Mouse (Mus musculus): ENCODE data around the gene Hectd3.
A peak's percentile ranks its signal among the peaks of the same experiment; 100 is the strongest.

Hectd3 gene

GRCm38 (mm10) chr4:116995131-116995797, at the start of gene Hectd3:
Gene Hectd3 (plus strand): TSS chr4:116995317.
- DNase-seq = peak; percentile 60 to 67

GRCm38 (mm10) chr4:116951642-116952041, 43.5 kb upstream of the Hectd3 start:
- peak in 1 of 2 experiments; percentile 3 for DNase-seq

- no peak for DNase-seq
Measured at GRCm38 (mm10) chr4:116954951-116955350, 40.2 kb upstream of the Hectd3 start.

- no peak for DNase-seq
Measured at GRCm38 (mm10) chr4:116976503-116976902, 18.6 kb upstream of the Hectd3 start.

GRCm38 (mm10) chr4:116985681-116986080, 9.4 kb upstream of the Hectd3 start:
- no peak for DNase-seq

GRCm38 (mm10) chr4:116986400-116987121, 8.6 kb upstream of the Hectd3 start:
- peak; percentile 74 to 81 for DNase-seq

- DNase-seq = no peak
Measured at GRCm38 (mm10) chr4:116987122-116987456, 8.0 kb upstream of the Hectd3 start.

- no peak for DNase-seq
Measured at GRCm38 (mm10) chr4:116989731-116990130, 5.4 kb upstream of the Hectd3 start.

GRCm38 (mm10) chr4:116991366-116991765, 3.8 kb upstream of the Hectd3 start:
- DNase-seq = peak; percentile 91 to 96

- DNase-seq = peak; percentile 94 to 95
Measured at GRCm38 (mm10) chr4:116993672-116994621, 1.2 kb upstream of the Hectd3 start, which contains the start of gene Urod. Gene Urod (minus strand): TSS chr4:116994413.

- DNase-seq = peak; percentile 66 to 72
Measured at GRCm38 (mm10) chr4:116995798-116996135, 650 bp downstream of the Hectd3 start.

- DNase-seq = no peak
Measured at GRCm38 (mm10) chr4:116999513-117000154, 4.5 kb downstream of the Hectd3 start.

- DNase-seq = no peak
Measured at GRCm38 (mm10) chr4:117001957-117002356, 6.8 kb downstream of the Hectd3 start.

GRCm38 (mm10) chr4:117002543-117003521, 7.7 kb downstream of the Hectd3 start:
- DNase-seq = peak; percentile 55 to 64

GRCm38 (mm10) chr4:117004649-117005048, 9.5 kb downstream of the Hectd3 start:
- no peak for DNase-seq

GRCm38 (mm10) chr4:117005611-117006400, 10.7 kb downstream of the Hectd3 start:
- DNase-seq = no peak

GRCm38 (mm10) chr4:117007058-117007457, 11.9 kb downstream of the Hectd3 start:
- DNase-seq = no peak

- no peak for DNase-seq
Measured at GRCm38 (mm10) chr4:117010231-117010630, 15.1 kb downstream of the Hectd3 start.

- no peak for DNase-seq
Measured at GRCm38 (mm10) chr4:117013596-117013995, 18.5 kb downstream of the Hectd3 start.

GRCm38 (mm10) chr4:117014901-117015415, 19.8 kb downstream of the Hectd3 start:
- DNase-seq = no peak

All from cerebellum, postnatal 36 days (tissue).